Mouse (Mus musculus) embryonic facial prominence, embryonic 12.5 days (tissue): ENCODE measurements at regions not wholly inside any gene's neighbourhood (a gene's known extent, or its start where the extent isn't known, plus 50 kb on each side); places are given as distances from the start of the nearest gene placed in this dataset.

Source experiments
- ATAC-seq: fragments of 200-750 bp; cut with Nextera tagmentation; 2 replicates; pipeline ENCODE4 v1.8.0; 2017; ENCODE audit not compliant: insufficient number of reproducible peaks, insufficient read depth, low FRiP score, low TSS enrichment
- H3K27ac ChIP-seq: fragments of 300-500 bp; sonication (generic); 2 replicates; pipeline ENCODE4 v1.5.1; 2016; ENCODE audit warnings: mild to moderate bottlenecking
- H3K27me3 ChIP-seq: fragments of 300-500 bp; sonication (generic); 2 replicates; pipeline ENCODE4 v1.6.1; 2016; ENCODE audit warnings: mild to moderate bottlenecking, moderate library complexity
- H3K36me3 ChIP-seq: fragments of 300-500 bp; sonication (generic); 2 replicates; pipeline ENCODE4 v1.6.1; 2016; ENCODE audit warnings: mild to moderate bottlenecking
- H3K4me1 ChIP-seq: fragments of 300-500 bp; sonication (generic); 2 replicates; pipeline ENCODE4 v1.6.1; 2016
- H3K4me2 ChIP-seq: fragments of 300-500 bp; sonication (generic); replicated peaks from 2 replicates; pipeline ENCODE4 v1.6.1; 2016; ENCODE audit warnings: mild to moderate bottlenecking, moderate library complexity
- H3K4me3 ChIP-seq: fragments of 300-500 bp; sonication (generic); 2 replicates; pipeline ENCODE4 v1.5.1; 2016; ENCODE audit warnings: mild to moderate bottlenecking
- H3K9ac ChIP-seq: fragments of 300-500 bp; sonication (generic); 2 replicates; pipeline ENCODE4 v1.6.1; 2016; ENCODE audit warnings: mild to moderate bottlenecking, moderate library complexity
- H3K9me3 ChIP-seq: fragments of 300-500 bp; sonication (generic); 2 replicates; pipeline ENCODE4 v1.6.1; 2016; ENCODE audit warnings: mild to moderate bottlenecking, moderate library complexity
- WGBS: fragments of 180-500 bp; shearing (Covaris S2); methylation state at CpG from one replicate; pipeline ENCODE4 v1.1.7; 2016; 5-methylcytosine and 5-hydroxymethylcytosine counted together

- 82% methylated on average over 1 of the region's 1 CpGs for WGBS
- Histone ChIP-seq H3K4me2 (no peak overlapping the region), H3K9me3 (no peaks in the 10 kb centered on the region), H3K9ac (no peak overlapping the region), H3K27me3 (no peaks in the 10 kb centered on the region), H3K27ac (no peak overlapping the region), H3K4me1 (0 out of 2 replicates have a peak, but pooled peaks cover 6% of the 10 kb centered on the region), H3K36me3 (no peaks in the 10 kb centered on the region), H3K4me3 (no peak overlapping the region)
- ATAC-seq, result no peak
Measured at GRCm38 (mm10) chr15:67305681-67306080, 805.0 kb upstream of the Lrrc6 start.

DNA sequence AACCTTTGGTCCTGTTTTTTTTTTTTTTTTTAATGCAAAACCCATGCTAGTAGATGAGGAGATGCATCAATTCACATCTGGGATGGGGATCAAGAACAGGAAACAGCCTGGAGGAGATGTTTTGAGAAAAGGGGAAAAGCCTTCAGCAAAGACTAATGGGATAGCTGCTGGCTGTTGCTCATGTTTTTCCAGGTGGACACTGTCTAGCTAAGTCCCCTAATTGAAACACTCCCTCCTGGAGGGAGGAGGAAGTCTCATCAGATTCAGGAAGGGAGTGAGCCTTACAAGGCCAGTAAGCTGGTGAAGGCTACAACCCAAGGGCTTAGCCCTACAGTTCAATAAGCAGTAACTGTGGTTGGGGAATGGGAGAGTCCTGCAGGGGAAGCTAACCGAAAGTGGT, 803.1 kb upstream of the Lrrc6 start:
- Histone ChIP-seq H3K27ac (no peak overlapping the region), H3K9me3 (no peaks in the 10 kb centered on the region), H3K4me3 (no peak overlapping the region), H3K27me3 (no peaks in the 10 kb centered on the region), H3K36me3 (no peaks in the 10 kb centered on the region), H3K4me2 (no peak overlapping the region), H3K4me1 (0 out of 2 replicates have a peak, but pooled peaks cover 6% of the 10 kb centered on the region), H3K9ac (no peak overlapping the region)
- 75% methylated on average over 1 of the region's 1 CpGs for WGBS
- no peak for ATAC-seq

- H3K9me3 ChIP-seq, result no peaks in the 10 kb centered on the region
- no peaks in the 10 kb centered on the region for H3K27me3 ChIP-seq
- ATAC-seq, result no peak
- no peaks in the 10 kb centered on the region for H3K36me3 ChIP-seq
- H3K4me3 ChIP-seq, result no peak overlapping the region
- no peak overlapping the region for H3K9ac ChIP-seq
- no peak overlapping the region for H3K27ac ChIP-seq
- 0 out of 2 replicates have a peak, but pooled peaks cover 6% of the 10 kb centered on the region for H3K4me1 ChIP-seq
- H3K4me2 ChIP-seq, result no peak overlapping the region
- WGBS, result 54% methylated on average over 6 of the region's 6 CpGs
Measured at GRCm38 (mm10) chr15:67301871-67302363, 801.2 kb upstream of the Lrrc6 start.

DNA sequence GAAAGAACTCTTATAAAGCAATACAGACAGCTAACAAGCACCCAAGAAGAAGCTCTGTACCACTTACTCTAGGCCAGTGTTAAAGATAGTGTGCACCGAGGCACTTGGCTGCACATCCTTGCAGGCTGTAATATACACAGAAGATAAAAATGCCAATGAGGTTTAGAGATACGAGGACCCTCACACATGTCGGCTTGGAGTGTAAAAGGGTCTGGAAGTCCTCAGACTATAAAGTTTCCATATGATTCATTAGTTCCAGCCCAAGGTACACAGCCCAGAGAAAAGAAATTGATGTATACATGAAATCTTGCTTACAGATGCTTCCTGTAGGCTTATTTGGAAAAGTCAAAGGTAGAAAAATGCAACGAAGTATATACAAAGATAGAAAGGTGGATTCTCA, 800.3 kb upstream of the Lrrc6 start:
- H3K9me3 ChIP-seq, result no peaks in the 10 kb centered on the region
- WGBS, result 78% methylated on average over 4 of the region's 4 CpGs
- no peaks in the 10 kb centered on the region for H3K36me3 ChIP-seq
- H3K4me2 ChIP-seq, result no peak overlapping the region
- 0 out of 2 replicates have a peak, but pooled peaks cover 6% of the 10 kb centered on the region for H3K4me1 ChIP-seq
- no peak for ATAC-seq
- no peak overlapping the region for H3K9ac ChIP-seq
- no peak overlapping the region for H3K27ac ChIP-seq
- no peaks in the 10 kb centered on the region for H3K27me3 ChIP-seq
- H3K4me3 ChIP-seq, result no peak overlapping the region

DNA sequence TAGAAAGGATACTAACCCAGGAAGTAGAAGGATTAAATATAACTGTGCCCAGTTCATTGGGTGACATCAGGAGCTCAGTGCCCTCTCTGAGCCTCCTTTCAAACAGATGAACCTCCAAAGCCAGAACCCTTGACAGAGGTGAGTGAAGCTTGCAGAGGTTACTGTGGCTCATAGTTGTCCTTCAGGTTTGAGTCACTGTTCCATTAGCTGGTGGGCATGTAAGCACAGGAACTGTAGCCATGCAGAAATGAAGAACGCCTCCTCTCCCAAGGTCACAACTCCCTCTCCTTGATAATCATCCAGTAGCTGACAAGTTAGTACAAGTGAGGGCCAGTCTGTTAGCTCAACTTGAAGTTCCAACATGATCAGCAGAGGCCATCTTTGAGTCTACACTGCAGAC, 794.1 kb upstream of the Lrrc6 start:
- Histone ChIP-seq H3K4me3 (no peak overlapping the region), H3K4me1 (no peaks in the 10 kb centered on the region), H3K4me2 (no peak overlapping the region), H3K36me3 (no peaks in the 10 kb centered on the region), H3K27ac (no peak overlapping the region), H3K27me3 (no peaks in the 10 kb centered on the region), H3K9me3 (no peaks in the 10 kb centered on the region), H3K9ac (no peak overlapping the region)
- ATAC-seq, result no peak
- 91% methylated on average over 1 of the region's 1 CpGs for WGBS

DNA sequence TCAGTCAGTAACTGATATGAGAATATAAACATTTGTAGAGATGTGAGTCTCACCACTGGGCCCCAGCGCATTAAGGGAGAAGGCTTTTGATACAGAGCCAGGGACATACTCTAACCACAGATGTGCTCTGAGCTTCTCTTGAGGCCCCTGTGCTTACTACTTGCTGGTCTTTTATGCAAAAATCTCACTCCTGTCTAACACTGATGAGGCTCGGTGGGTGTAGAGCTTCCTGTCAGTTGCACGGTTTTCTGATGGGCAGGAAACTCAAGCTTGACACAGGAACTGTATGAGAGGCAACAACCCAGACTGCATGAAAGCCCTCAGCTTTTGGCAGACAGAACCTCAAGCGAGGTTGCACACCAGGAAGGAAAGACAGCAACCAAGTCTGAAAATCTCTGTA, 789.0 kb upstream of the Lrrc6 start:
- Histone ChIP-seq H3K27me3 (no peaks in the 10 kb centered on the region), H3K4me1 (no peaks in the 10 kb centered on the region), H3K4me2 (no peak overlapping the region), H3K27ac (no peak overlapping the region), H3K36me3 (no peaks in the 10 kb centered on the region), H3K9ac (no peak overlapping the region), H3K9me3 (no peaks in the 10 kb centered on the region), H3K4me3 (no peak overlapping the region)
- ATAC-seq, result no peak
- 66% methylated on average over 4 of the region's 4 CpGs for WGBS

GRCm38 (mm10) chr15:67284941-67285340, 784.2 kb upstream of the Lrrc6 start:
- Histone ChIP-seq H3K4me3 (no peak overlapping the region), H3K36me3 (no peaks in the 10 kb centered on the region), H3K27me3 (no peaks in the 10 kb centered on the region), H3K9ac (no peak overlapping the region), H3K9me3 (no peaks in the 10 kb centered on the region), H3K4me2 (no peak overlapping the region), H3K27ac (no peak overlapping the region), H3K4me1 (no peaks in the 10 kb centered on the region)
- no peak for ATAC-seq
- WGBS, result 71% methylated on average over 4 of the region's 4 CpGs

GRCm38 (mm10) chr15:67283275-67283972, 782.7 kb upstream of the Lrrc6 start:
- no peak overlapping the region for H3K4me2 ChIP-seq
- H3K9ac ChIP-seq, result no peak overlapping the region
- ATAC-seq, result no peak
- H3K9me3 ChIP-seq, result no peaks in the 10 kb centered on the region
- H3K4me3 ChIP-seq, result no peak overlapping the region
- H3K36me3 ChIP-seq, result no peaks in the 10 kb centered on the region
- no peak overlapping the region for H3K27ac ChIP-seq
- H3K27me3 ChIP-seq, result no peaks in the 10 kb centered on the region
- H3K4me1 ChIP-seq, result no peaks in the 10 kb centered on the region
- WGBS, result 80% methylated on average over 3 of the region's 3 CpGs

DNA sequence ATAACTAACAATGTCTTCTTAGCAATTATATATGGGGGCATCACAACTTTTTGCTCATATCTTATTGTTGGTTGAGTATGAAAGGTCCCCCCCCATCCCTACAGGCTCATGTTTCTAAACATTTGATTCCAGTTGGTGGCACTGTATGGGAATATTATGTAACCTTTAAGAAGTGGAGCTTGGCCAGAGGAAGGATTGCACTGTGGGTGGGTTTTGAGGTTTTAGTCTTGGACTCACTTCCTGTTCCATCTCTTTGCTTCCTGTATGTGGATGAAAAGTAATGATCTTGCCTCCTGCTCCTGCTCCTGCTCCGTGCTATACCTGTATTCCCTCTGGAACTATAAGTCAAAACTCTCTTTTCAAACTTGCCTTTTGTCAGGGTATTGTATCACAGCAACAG, 778.2 kb upstream of the Lrrc6 start:
- H3K36me3 ChIP-seq, result no peaks in the 10 kb centered on the region
- no peak overlapping the region for H3K4me3 ChIP-seq
- no peaks in the 10 kb centered on the region for H3K9me3 ChIP-seq
- no peaks in the 10 kb centered on the region for H3K27me3 ChIP-seq
- no peak overlapping the region for H3K4me2 ChIP-seq
- ATAC-seq, result no peak
- 79% methylated on average over 1 of the region's 1 CpGs for WGBS
- no peak overlapping the region for H3K9ac ChIP-seq
- no peak overlapping the region for H3K27ac ChIP-seq
- no peaks in the 10 kb centered on the region; the same call in 1 of the 2 replicates for H3K4me1 ChIP-seq

GRCm38 (mm10) chr15:67275058-67275457, 774.3 kb upstream of the Lrrc6 start:
- no peak overlapping the region for H3K4me3 ChIP-seq
- H3K4me2 ChIP-seq, result no peak overlapping the region
- no peaks in the 10 kb centered on the region for H3K36me3 ChIP-seq
- ATAC-seq, result no peak
- H3K27ac ChIP-seq, result no peak overlapping the region
- no peak overlapping the region for H3K9ac ChIP-seq
- no peaks in the 10 kb centered on the region; the same call in 1 of the 2 replicates for H3K4me1 ChIP-seq
- no peaks in the 10 kb centered on the region for H3K27me3 ChIP-seq
- no peaks in the 10 kb centered on the region for H3K9me3 ChIP-seq

DNA sequence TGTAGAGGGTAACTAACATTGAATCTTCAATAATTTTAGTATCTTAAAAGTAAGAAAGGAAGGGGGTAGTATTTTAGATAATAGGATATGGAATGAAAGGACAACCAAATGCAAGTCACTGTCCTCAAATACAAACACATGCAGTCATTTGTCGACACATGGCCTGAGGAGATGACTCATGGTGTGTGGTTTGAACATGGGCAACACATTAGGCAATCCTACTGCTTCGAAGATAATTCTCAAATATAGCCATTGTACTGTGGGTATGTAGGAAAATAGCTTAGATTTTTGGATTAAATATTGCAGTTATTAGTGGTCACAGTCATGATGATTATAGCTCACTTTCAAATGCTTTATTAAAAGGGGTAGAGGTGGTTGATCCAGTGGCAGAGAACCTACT, 771.7 kb upstream of the Lrrc6 start:
- H3K4me3 ChIP-seq, result no peak overlapping the region
- no peaks in the 10 kb centered on the region for H3K36me3 ChIP-seq
- no peak for ATAC-seq
- no peak overlapping the region for H3K4me2 ChIP-seq
- no peak overlapping the region for H3K9ac ChIP-seq
- H3K4me1 ChIP-seq, result no peaks in the 10 kb centered on the region; the same call in 1 of the 2 replicates
- H3K27me3 ChIP-seq, result no peaks in the 10 kb centered on the region
- 95% methylated on average over 2 of the region's 2 CpGs for WGBS
- H3K27ac ChIP-seq, result no peak overlapping the region
- no peaks in the 10 kb centered on the region for H3K9me3 ChIP-seq

DNA sequence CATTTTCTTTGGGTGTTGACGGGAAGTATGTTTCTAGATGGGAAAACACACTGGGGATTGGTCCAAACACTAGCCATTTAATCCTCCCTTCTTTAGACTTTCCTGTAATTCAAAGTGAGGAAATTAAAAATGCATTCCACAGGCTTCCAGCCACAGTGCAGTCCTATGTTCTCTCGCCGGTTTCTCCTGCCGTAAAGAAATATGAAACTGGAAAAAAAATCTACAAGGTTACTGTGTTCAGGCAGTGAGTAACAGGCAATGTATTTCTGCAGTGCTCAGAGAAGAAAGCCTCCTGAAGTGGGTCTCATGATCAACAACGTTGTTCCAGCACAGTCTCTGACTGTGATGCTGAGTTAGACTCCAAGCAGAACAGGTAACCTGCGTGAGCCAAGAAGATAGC, 763.0 kb upstream of the Lrrc6 start:
- 39% methylated on average over 6 of the region's 6 CpGs for WGBS
- Histone ChIP-seq H3K27me3 (no peaks in the 10 kb centered on the region), H3K9ac (no peak overlapping the region), H3K4me3 (no peak overlapping the region), H3K36me3 (no peaks in the 10 kb centered on the region), H3K4me2 (no peak overlapping the region), H3K4me1 (peaks cover 7% of the 10 kb centered on the region), H3K27ac (no peak overlapping the region), H3K9me3 (no peaks in the 10 kb centered on the region)
- ATAC-seq, result no peak
